Mouse (Mus musculus) mouse embryonic stem cell (cell line): Measurements from ENCODE around the gene Il21r.

Experiments used
- in situ Hi-C, 2 experiments: fragments of 300-500 bp; cut with MboI; formaldehyde crosslinking; loops; 1 replicate in 1 of 2; 3 replicates in 1 of 2; pipeline ENCODE4 v1.14.3; 2019 to 2020; ENCODE audit warnings: low sequenced_read_pairs in 2 of 2, low pct_unique_long_range_greater_than_20kb in 1 of 2, mixed read lengths in 1 of 2; ENCODE audit not compliant: unreplicated experiment in 1 of 2

Il21r gene

DNA sequence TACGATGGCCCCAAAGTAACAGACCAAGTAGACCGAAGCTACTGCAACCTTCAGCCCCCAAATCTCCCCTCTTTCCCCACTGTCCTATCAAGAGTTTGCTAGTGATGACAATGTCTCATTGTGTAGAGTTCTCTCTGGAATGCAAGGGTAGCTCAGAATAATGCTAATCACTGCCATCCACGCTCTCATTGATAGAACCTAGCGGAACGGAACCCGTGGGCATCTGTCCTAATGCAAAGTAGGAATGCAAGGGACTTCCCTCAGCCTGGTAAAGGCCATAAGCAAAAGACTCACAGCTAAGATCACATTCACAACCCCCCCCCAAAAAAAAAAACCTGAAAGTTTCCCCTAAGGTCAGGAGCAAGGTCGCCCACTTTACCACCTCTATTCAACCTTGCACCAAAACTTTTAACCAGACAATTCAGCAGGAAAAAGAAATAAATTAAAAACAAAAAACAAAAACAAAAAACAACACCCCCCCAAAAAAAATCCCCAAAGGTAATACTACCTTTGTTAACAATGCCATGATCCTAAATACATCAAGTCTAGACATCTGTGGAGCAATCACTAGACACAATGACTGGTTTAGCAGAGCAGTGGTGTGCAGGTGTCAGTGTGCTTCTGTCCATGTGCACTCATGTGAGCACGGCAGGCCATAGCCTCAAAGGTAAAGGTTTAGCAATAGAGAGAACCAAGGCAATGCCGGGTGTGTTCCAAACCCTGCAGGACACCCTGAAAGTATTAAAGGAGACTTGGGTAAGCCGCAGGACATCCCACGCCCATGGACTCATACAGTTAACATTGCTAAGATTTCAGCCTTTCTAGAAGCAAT is 5.5 kb upstream of the Il21r start:
- in situ Hi-C loops, result no loop called here

DNA sequence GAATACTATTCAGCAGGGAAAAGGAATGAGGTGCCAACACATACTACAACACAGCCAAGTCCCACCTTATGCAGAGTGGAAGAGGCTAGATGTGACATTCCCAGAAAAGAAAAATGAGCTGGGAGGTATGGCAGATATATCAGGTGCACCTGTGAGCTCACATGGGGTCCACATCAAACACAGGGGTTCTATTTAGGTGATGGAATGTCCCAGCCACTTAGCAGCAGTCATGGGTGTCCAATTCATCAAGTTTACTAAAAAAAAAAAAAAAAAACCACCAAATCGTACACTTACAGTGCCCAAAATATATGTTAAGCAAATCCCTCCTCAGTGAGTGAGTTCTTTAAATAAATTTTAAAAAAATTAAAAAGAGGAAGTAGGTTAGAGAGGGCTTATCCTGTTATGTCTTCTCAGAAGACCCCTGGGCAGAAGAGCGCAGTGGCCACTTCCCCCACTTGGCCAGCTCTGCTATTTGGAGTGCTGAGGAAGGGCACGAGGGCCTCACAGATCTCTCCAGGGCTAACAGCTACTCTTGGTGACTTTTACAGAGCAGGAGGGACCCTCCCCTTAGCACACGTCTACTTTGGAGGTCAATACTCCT is 3.8 kb upstream of the Il21r start:
- in situ Hi-C loops, result no loop called here

DNA sequence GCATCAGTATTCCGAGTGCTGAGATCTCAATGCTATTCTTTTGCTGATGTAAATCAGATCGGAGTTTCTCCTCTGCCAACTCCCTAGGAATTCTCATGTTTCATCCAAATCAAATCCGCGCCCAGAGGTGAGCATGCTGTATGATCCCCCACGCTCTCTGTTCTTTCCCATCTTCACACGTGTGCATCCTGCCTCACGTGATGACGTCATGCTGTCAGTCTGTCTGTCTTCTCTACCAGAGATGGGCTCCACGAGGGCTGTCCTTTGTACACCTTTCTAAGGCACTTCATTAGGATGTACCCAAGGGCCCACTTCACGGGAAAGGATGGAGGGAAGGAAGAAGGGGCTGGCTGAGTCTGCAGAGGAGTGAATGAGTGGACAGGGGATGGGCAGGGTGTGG is 3.1 kb upstream of the Il21r start:
- in situ Hi-C loops, result no loop called here

DNA sequence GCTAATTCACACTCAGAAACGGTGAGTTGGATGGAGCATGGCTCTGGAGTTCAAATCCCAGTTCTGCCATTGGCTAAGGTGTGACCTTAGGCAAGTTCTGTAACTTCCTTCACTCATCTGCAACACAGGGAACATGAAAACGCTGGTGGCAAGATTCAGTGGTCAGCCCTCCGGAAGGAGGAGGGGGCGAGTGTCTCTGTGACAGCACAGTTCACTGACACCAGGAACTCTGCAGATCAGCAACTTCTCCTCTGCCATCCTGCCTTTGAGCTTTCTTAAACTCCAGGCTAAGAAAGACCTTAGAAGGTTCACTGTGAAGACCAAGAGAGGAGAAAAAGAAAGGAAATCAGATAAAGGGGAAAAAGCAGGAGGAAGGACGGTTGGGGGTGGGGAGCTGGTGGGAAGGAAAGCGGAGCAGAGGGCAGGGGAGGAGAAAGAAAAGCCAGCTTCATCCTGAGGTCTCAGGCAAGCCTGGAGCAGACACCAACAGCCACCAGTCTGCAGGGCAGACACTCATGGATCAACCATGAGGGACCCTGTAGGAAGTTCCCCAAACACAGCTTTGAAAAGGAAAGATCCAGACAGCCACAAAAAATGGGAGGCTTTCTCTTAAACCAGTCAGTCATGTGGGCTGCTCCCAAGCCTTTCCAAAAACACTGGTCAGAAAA is 2.5 kb upstream of the Il21r start:
- in situ Hi-C loops, result no loop called here

DNA sequence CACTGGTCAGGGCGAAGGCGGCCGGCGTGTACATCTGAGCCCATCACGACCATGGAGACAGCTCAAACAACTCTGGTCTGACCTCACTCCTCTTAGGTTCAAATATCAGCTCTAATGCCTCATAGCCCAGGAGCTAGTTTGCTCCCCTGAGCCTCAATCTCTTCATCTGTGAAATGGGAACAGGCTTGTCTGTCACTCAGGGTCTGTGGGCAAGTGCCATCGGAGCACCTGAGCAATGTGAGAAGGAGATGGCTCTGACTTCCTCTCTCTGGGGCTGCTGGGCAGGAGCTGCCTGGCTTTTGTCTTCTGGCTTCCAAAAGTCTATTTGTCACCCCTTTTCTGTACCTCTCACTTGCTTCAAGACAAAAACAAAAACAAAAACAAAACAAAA is 2.0 kb upstream of the Il21r start:
- in situ Hi-C loops, result no loop called here

DNA sequence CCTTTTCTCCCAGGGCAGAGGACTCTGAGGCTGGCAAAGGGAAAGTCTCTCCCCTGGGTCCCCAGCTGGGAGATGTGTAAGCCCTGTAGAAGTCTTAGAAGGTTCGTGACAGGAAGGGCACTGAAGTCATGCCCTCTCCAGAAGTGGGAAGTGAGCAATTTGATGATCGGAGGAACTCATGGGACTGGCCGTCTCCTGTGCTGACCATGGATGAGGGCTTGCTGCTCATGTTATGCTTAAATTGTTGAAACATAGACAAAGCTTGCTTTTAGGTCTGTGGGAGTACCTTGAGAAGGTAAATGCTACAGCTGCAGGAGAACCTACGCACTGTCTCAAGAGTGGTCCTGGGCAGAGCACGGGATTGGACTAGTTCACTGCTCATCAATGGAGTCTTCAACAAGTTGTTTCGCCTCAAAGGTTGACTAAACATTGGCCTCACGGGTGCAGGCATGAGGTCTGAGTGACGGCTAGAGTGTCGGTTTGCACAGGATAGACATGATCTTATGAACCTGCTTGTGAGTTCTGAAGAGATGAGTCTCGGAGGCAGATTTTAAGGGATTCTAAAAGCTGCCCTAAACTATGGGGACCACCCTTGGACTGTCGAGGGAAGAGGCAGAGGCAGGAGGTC is 1.3 kb upstream of the Il21r start:
- in situ Hi-C loops, result no loop called here

DNA sequence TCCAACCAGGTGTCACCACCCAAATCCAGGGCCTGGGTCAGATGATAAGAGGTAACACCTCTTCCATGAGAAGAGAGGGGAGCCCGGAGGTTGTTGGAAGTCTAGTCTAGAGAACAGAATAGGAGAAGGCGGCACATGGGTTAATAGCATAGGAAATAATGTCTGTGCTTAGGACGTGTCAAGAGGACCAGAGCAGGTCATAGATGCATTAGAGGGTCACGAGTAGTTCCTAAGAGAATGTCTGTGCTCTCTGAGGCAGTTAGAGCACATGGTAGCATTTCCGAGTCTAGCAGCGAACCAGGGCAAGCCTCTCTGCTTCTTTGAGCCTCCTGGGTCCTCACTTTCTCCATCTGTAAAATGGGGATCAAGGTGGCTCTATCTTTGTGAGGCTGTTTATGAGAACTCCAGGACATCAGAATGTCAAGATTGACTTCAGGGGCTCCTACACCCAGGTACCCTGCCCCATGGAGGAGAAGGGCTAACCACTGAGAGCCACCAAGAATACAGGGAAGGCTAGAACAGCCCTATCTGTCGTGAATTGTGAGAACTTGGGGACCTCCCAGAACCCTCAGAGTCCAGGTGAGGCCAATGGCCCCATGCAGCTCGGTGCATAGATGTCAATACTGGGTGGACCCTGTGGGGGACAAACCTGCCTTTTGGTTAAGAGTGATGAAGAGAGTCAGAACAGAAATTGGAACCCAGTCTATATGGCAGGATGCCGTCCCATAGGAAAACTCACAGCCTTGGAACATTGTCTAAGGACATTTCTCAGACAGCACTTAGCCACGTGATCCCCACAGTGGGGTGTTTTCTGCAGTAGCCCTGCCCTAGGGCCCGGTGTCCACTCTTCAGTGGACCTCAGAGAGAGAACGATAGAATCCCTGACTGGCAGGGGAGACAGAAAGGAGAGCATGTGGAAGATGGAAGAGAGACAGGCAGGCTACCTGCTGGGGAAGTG is 1.4 kb downstream of the Il21r start:
- in situ Hi-C loops, result no loop called here

DNA sequence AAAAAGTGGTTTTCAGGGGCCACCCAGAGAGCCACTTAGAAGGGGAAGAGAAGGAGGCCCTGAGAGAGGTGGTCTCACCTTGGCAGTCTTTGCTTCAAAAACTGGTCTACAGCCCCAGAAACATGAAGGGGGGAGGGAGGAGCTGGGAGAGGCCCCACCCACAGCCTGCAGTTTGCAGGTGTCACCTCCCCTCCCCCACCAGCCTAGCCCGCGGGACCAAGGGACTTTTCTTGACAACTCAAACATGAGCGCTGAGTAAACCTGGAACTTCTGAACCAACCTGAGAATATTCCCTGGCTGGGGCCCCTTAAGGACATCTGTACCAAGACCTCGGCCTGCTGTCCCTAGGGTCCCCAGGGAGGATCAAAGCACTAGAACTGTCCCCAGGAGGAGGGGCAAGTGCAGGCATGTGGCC is 2.5 kb downstream of the Il21r start:
- in situ Hi-C loops, result no loop called here

DNA sequence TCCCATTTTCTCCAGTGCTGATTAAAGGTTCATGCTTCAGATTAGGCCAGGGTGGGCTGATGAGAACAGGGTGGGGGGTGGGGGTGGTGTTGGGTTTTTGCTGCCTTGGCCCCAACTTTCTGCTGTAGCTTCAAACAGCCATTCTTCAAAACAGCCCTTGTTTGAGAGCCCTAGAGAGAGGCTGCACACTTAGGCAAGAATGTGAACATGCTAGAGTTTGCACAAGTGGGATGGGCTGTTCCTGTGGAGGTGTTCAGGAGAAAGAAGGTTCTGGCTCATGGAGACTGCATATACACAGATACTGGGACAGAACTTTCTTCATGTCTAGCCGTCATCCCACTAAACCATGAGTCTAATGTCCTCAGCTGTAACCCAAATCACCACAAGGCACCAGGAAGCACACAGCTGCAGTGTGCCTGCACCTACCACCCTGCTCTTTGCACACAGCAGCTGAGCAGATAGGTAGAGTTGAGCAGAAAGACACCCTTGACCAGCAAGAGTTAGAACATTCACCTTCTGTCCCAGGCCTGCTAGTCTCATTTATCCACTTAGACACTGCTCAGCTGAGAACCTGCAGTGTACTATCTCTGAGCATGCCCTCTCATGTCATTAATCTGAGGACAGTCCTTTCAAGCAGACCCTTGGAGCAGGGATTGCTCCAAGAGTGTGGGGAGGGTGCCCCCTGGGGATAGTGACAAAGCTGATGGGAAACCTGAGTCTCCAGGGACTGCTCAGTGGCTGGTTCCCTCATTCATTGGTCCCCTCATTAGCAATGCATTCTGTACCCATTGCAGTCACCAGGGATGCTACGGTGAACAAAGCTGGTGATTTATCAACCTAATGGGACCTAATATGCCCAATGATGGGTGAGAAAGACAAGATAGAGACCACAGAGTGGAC is 3.3 kb downstream of the Il21r start:
- in situ Hi-C loops, result no loop called here

DNA sequence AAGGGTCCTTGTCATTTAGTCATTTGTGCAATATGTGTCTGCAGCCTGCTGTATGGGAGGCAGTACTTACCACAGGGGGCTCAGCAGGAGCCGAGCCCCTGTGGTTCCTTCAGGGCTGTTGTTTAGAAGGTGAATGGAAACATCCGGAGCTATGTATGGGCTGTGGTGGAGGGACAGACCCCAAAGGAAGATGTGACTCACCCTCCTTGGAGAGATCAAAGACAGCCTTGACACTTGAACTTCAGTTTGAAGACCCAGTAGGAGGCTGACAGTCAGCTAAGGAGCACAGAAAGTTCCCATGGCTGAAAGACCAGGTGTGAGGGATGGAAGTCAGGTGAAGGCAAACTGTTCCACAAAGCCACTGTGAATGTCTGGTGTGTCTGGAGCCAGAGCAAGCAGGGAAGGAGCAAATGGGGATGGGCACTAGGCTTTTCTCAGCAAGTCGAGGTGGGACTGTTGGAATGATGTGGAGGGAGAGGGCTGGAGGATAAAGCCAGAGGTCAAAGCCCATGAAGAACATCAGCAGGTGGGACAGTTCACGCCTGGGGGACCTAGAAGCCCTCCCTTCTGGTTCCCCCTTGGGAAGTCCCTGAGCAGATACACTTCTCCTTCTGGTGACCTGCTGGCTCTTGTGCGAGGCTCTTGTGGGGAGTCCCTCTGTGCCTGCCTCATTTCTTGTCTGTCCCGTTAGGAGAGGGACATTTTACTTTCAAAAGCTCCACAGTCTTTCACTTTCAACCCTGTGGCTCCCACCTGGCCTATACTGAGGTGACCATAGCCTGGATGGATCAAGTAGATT is 4.4 kb downstream of the Il21r start:
- in situ Hi-C loops, result no loop called here

DNA sequence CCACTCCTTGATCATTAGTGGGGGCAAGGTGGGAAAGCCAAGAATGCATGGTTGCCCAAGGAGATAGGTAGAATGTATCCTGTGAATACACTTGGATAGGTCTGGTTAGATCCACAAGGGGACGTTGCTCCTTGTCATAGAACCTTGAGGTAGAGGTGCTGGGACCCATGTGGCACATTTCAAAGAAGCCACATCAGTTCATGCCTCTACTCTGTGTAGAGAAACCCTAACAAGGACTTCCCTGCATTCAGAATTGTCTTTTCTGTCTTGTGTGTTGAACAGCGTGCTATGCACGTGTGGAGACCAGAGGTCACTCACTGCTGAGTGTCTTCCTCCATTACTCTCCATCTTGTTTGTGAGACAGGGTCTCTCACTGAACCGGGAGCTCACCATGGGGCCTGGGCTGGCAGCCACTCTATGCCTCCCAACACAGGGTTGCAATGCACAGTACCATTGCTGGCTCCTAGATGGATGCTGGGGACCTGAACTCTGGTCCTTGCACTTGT is 5.0 kb downstream of the Il21r start:
- in situ Hi-C loops, result no loop called here

DNA sequence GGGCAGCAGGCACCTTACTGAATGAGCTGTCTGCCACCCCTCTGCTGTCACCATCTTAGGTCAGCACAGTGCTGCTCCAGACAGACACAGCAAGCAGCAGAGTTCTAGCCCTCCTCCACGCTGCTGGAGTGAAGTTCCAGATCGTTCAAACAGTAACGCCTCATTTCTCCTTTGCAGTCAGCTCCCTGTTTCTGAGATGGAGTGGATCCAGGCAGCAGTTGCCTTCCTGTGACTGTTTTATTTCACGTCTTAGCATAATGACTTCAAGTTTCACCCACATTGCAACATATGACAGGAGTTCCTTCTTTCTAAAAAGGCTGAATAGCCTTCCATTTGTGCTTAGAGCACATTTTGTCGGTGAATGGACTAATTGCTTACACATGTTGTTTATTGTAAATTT is 10.3 kb downstream of the Il21r start:
- in situ Hi-C loops, result no loop called here

DNA sequence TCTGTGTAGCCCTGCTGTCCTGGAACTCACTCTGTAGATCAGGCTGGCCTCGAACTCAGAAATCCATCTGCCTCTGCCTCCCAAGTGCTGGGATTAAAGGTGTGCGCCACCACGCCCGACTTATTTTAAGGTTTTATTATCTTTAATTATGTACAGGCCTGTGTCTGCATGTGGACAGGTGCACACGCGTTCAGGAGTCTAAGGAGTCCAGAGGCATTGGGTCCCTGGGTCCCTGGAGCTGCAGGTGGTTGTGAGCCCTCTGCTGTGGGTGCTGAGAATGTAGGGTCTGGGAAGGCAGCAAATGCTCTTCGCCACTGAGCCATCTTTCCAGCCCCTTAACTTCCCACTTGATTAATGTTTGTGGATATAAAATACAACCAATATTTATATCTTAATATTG is 12.2 kb downstream of the Il21r start:
- in situ Hi-C loops, result no loop called here

DNA sequence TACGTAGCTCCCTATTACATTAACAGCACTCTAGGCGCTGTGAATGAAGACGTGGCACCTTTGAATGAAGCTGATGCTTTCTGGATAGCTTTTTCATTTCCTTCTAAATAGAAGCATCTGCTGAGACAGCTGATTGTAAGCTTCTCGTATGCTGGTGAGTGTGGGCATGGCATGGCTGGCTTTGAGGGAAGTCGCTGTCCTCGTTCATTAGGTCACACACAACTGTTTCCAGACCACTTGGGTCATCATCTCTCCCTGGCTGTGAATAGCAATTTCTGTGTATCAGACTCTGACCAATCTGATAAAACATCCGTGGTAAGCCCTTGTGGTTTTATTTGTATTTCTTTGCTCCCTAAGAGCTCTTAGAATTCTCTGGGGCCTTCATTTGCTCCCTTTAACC is 14.8 kb downstream of the Il21r start:
- in situ Hi-C loops, result no loop called here

DNA sequence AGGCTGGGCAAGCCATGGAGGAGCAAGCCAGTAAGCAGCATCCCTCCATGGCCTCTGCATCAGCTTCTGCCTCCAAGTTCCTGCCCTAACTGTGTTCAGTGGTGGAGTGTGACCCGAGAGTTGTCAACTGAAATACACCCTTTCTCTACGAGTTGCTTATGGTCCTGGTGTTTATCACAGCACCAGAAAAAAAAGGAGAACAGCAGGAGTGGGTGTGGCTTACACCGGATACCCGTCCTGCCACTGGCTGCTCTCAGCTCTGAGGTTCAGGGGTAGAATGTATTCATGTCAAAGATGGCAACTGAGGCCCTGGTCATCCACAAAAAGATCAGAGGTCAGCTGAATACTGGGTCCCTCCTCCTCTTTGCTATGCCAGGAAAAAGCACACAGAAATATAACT is 16.8 kb downstream of the Il21r start:
- in situ Hi-C loops, result no loop called here
